Mouse (Mus musculus) limb, embryonic 12.5 days (tissue): Measurements from ENCODE around the gene Dhx15. TPM values are rescaled to one million over a fixed set of nuclear protein-coding genes. Genes with fewer than 3 reads are reported as not detected.
"Not testable (repeated sequence)": the region's sequence is repeated elsewhere in the genome, so short reads cannot be mapped to it uniquely, and the experiment has no call there.

Experiments used
- ATAC-seq: fragments of 200-750 bp; cut with Nextera tagmentation; 2 replicates; pipeline ENCODE4 v1.8.0; 2017; ENCODE audit warnings: low read depth, moderate TSS enrichment; ENCODE audit not compliant: insufficient number of reproducible peaks, insufficient read depth, low FRiP score, low TSS enrichment
- H3K27ac ChIP-seq: fragments of 300-500 bp; sonication (generic); 2 replicates; pipeline ENCODE4 v1.5.1; 2016; ENCODE audit warnings: mild to moderate bottlenecking, moderate library complexity
- H3K27me3 ChIP-seq: fragments of 300-500 bp; sonication (generic); 2 replicates; pipeline ENCODE4 v1.6.1; 2016; ENCODE audit warnings: mild to moderate bottlenecking, moderate library complexity
- H3K36me3 ChIP-seq: fragments of 300-500 bp; sonication (generic); 2 replicates; pipeline ENCODE4 v1.6.1; 2016; ENCODE audit warnings: mild to moderate bottlenecking, moderate library complexity
- H3K4me1 ChIP-seq: fragments of 300-500 bp; sonication (generic); replicated peaks from 2 replicates; pipeline ENCODE4 v1.6.1; 2016
- H3K4me2 ChIP-seq: fragments of 300-500 bp; sonication (generic); 2 replicates; pipeline ENCODE4 v1.6.1; 2016; ENCODE audit warnings: mild to moderate bottlenecking, moderate library complexity
- H3K4me3 ChIP-seq: fragments of 300-500 bp; sonication (generic); replicated peaks from 2 replicates; pipeline ENCODE4 v1.5.1; 2016; ENCODE audit warnings: mild to moderate bottlenecking
- H3K9ac ChIP-seq: fragments of 300-500 bp; sonication (generic); replicated peaks from 2 replicates; pipeline ENCODE4 v1.6.1; 2016; ENCODE audit warnings: mild to moderate bottlenecking, moderate library complexity
- H3K9me3 ChIP-seq: fragments of 300-500 bp; sonication (generic); 2 replicates; pipeline ENCODE4 v1.6.1; 2016; ENCODE audit warnings: mild to moderate bottlenecking, moderate library complexity
- WGBS: fragments of 180-500 bp; shearing (Covaris S2); methylation state at CpG from one replicate; pipeline ENCODE4 v1.1.7; 2016; 5-methylcytosine and 5-hydroxymethylcytosine counted together
- polyA plus RNA-seq: library from polyadenylated mRNA; unstranded; fragments of >200 nt; fragmentation: Nextera tagmentation; extraction: Ambion mirVana; gene quantifications from 2 replicates; pipeline ENCODE4 v1.2.1, GENCODE M21; 2016

Gene Dhx15
- polyA plus RNA-seq = 200 and 205 TPM in 2 replicates

DNA sequence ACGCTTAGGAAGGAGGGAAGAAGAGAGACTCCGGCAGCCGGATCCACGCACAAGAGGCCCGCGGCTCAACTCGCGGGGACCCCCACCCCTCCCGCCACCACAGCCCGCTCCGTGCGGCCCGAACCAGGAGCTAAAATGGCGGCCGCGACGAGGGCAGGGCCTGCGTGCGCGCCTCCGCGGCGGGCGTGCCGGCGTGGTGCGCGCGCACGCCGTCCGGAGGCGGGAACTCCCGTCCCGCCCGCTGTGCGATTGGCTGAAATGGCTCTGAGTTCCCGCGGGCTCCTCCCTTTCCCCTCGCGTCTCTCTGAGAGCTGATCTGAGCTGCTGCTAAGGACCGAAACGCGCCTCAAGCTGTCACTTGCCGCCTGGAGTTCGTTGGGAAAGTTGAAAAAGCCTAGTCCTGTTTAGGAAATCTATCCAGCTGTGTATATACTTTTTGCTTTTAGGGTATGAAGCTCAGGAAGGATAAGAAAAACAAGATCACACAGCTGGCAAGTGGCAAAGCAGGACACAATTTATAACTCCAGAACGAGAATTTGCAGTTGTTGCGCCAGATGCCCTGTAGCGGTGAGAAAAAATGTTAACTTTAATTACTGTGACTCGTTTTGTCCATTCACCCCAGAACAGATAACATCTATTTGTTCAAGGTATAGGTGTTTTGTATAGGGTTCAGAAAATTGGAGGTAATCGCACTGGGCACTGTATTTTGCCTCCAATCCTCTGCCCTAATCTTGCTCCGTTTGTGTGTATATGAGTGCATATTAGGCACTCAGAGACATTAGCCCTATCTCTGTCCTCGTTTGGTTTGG lies at the start of gene Dhx15:
Gene Dhx15 (minus strand): TSS at position 144 of the 809 bp plus-strand sequence.
- peak within 1 kb of the TSS; percentile 95 for H3K27ac ChIP-seq
- peak within 1 kb of the TSS; percentile 100 for H3K9ac ChIP-seq
- H3K9me3 ChIP-seq = no peaks in the 10 kb centered on the region
- ATAC-seq = peak; percentile 94
- peak within 1 kb of the TSS; percentile 96 for H3K4me3 ChIP-seq
- peak within 1 kb of the TSS; percentile 84 for H3K4me2 ChIP-seq
- WGBS = 1% methylated on average over 51 of the region's 53 CpGs
- no peaks in the 10 kb centered on the region for H3K36me3 ChIP-seq
- H3K4me1 ChIP-seq = peaks cover 18% of the 10 kb centered on the region
- no peaks in the 10 kb centered on the region for H3K27me3 ChIP-seq

DNA sequence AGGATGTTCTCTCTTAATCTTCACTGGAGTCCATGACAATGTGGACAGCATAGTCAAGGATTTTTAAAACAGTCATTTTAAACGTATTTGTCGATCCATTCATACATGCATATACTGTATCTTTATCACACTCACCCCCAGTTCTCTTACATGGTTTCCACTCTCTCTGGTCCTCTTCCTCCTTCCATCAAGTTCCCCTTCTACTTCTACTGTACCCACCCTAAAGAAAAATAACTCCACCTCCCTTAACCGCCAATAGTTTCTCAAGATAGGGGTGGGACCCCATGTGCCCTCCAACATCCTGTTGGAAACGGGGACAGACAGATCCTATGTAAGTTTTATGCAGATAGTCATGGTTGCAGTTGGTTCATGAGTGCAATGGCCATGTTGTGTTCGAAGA lies 48.6 kb upstream of the Dhx15 start:
- no peak overlapping the region for H3K4me3 ChIP-seq
- whole genome bisulfite sequencing = 88% methylated on average over 5 of the region's 5 CpGs

DNA sequence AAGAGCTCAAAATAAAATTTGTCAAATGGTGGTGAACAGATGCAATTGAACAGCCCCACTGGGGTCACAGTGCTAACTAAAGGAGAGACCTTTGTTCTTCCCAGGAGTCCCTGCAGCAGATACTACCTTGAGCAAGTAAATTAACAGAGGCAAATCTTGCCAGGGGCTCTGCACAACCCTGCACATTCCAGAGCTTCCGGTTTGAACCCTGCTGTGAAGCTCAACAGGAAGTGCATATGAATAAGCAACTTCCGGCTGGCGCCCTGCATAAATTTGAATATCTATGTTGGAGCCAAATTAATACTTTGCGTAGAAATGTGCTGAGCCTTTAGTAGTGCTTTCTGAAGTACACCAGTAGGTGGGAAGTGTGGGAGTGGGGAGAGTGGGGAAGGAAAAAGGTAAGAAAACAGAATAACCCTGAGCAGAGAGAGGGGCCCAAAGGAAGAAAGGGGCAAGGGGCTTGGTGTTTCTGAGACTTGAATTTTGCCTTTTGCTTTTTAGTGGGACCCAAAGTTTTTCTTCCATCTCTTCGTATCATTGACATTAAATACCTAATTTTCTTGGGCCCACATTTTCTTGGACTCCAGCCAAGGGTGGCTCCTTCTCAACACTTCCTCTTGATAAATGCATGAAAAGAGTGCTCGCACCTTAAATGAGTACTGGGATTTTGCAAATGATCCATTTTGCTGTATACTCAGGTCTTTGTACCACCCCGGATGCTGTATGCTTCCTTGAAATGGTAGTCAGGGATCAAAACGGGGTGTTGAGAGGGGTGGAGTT lies 47.8 kb upstream of the Dhx15 start:
- Histone ChIP-seq H3K36me3 (no peaks in the 10 kb centered on the region), H3K4me2 (no peak overlapping the region), H3K4me1 (peaks cover 20% of the 10 kb centered on the region), H3K4me3 (no peak overlapping the region), H3K27me3 (no peaks in the 10 kb centered on the region), H3K27ac (no peak overlapping the region), H3K9me3 (0 out of 2 replicates have a peak, but pooled peaks cover 3% of the 10 kb centered on the region), H3K9ac (no peak overlapping the region)
- ATAC-seq = no peak
- WGBS = 73% methylated on average over 8 of the region's 8 CpGs

More for the DNA sequence above, 48.6 kb upstream of the Dhx15 start:
- 0 out of 2 replicates have a peak, but pooled peaks cover 3% of the 10 kb centered on the region for H3K9me3 ChIP-seq
- H3K4me2 ChIP-seq = no peak overlapping the region
- peaks cover 20% of the 10 kb centered on the region for H3K4me1 ChIP-seq
- no peak overlapping the region for H3K27ac ChIP-seq
- ATAC-seq = no peak
- no peak overlapping the region for H3K9ac ChIP-seq
- no peaks in the 10 kb centered on the region for H3K36me3 ChIP-seq
- no peaks in the 10 kb centered on the region for H3K27me3 ChIP-seq

DNA sequence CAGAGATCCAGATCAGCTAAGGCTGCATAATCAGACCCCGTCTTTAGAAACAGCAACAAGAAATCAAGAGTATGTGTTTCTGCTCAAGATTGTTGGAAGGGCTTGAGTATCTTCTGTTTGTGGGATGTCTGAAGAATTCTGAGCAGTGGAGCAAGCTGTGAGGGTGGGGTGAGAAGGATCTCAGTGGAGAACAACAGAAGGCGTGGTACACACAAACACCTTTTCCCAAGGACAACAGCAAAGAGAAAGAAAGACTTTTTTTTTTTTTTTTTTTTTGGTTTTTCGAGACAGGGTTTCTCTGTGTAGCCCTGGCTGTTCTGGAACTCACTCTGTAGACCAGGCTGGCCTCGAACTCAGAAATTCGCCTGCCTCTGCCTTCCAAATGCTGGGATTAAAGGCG lies 46.3 kb upstream of the Dhx15 start:
- WGBS = 84% methylated on average over 6 of the region's 6 CpGs
- not testable (repeated sequence) for H3K27me3 ChIP-seq, H3K4me3 ChIP-seq, ATAC-seq, H3K4me2 ChIP-seq, H3K9ac ChIP-seq, H3K36me3 ChIP-seq, H3K9me3 ChIP-seq, H3K27ac ChIP-seq
- peaks cover 20% of the 10 kb centered on the region for H3K4me1 ChIP-seq

DNA sequence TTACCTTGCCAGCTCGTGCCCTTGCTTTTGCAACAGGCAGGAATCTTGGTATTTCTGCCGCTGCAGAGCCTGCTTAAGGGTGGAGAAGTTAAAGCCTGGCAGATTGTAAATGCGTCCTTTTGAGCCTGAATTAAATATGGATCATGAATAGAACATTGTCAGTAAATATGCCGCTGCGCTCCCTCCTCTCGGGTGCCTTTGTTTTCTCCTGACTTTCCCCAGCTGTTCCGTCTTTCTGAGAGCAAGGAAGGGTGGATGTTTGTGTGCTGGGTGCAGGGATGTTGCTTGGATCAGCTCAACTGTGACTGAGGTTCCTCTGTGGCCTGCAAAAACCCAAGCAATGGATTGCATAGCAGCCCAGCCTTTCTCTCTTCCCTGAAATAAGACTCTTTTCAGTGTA lies 44.3 kb upstream of the Dhx15 start:
- no peak overlapping the region for H3K9ac ChIP-seq
- 0 out of 2 replicates have a peak, but pooled peaks cover 3% of the 10 kb centered on the region for H3K9me3 ChIP-seq
- no peak overlapping the region for H3K4me3 ChIP-seq
- no peaks in the 10 kb centered on the region for H3K36me3 ChIP-seq
- WGBS = 67% methylated on average over 7 of the region's 7 CpGs
- H3K4me1 ChIP-seq = peaks cover 20% of the 10 kb centered on the region
- no peak overlapping the region for H3K4me2 ChIP-seq
- ATAC-seq = no peak
- no peaks in the 10 kb centered on the region for H3K27me3 ChIP-seq
- no peak overlapping the region for H3K27ac ChIP-seq

DNA sequence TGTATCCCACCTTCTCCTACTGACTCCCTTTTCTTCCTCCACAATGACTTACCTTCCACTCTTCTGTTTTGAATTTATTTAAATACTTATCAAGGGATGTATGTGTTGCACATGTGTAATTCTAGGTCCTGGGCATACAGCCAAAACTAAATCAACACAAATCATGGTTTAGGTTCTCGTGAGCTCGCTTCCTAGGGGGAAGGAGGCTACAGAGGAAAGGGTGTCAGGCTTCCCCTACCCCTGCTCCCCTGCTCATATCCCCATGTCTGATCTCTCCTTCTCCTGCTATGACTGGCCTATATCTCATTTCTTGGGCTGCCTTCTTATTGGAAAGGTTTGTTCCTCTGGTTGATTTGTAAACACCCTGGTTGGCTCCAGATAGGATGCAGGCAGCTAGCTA lies 43.6 kb upstream of the Dhx15 start:
- H3K36me3 ChIP-seq = no peaks in the 10 kb centered on the region
- ATAC-seq = no peak
- no peaks in the 10 kb centered on the region for H3K27me3 ChIP-seq
- H3K9me3 ChIP-seq = 0 out of 2 replicates have a peak, but pooled peaks cover 3% of the 10 kb centered on the region
- H3K4me3 ChIP-seq = no peak overlapping the region
- H3K9ac ChIP-seq = no peak overlapping the region
- WGBS = 51% methylated on average over 2 of the region's 2 CpGs
- no peak overlapping the region for H3K27ac ChIP-seq
- H3K4me1 ChIP-seq = peaks cover 20% of the 10 kb centered on the region
- no peak overlapping the region for H3K4me2 ChIP-seq

DNA sequence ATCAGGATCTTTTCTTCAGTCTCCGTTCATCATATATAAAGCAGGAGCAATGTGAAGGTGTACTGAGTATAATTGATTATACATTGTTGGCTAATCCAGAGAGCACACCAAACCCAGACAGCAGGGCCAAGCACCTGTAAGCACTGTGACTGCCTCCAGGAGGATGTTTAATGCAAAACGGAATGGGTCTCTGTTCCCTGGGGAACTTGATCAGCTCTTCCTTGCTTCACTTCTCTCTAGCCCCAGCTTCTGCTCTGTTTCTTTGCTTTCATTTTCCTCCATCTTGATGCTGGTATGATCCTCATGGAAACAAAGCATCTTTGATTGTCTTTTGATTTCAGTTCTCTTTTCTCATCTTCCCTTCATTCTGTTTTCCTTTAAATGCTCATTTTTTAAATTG lies 42.3 kb upstream of the Dhx15 start:
- Histone ChIP-seq H3K9me3 (0 out of 2 replicates have a peak, but pooled peaks cover 3% of the 10 kb centered on the region), H3K36me3 (no peaks in the 10 kb centered on the region), H3K27me3 (no peaks in the 10 kb centered on the region), H3K9ac (no peak overlapping the region), H3K4me1 (peaks cover 13% of the 10 kb centered on the region), H3K27ac (no peak overlapping the region), H3K4me3 (no peak overlapping the region), H3K4me2 (no peak overlapping the region)
- no peak for ATAC-seq
- WGBS = 74% methylated on average over 2 of the region's 2 CpGs

DNA sequence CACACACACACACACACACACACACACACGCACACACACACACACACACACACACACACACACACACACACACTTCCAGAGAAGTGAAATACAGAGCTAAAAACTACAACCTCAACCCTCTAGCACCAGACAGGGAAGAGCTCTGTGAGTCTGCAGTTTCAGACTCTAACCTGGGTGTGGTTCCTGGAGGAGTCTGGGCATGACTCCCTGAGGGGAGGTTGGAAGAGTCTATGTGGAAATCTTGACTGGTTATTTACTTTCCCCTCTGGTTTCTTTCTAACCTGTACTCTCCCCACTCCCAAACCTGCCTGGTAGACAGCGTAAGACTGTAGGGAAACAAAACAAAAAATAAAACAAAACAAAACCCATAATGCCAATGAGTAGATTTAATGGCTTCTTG lies 41.9 kb upstream of the Dhx15 start:
- Histone ChIP-seq H3K27me3 (no peaks in the 10 kb centered on the region), H3K4me1 (peaks cover 9% of the 10 kb centered on the region; the same call in 1 of the 2 replicates), H3K4me2 (no peak overlapping the region), H3K36me3 (no peaks in the 10 kb centered on the region), H3K4me3 (no peak overlapping the region), H3K9ac (no peak overlapping the region), H3K27ac (no peak overlapping the region), H3K9me3 (0 out of 2 replicates have a peak, but pooled peaks cover 3% of the 10 kb centered on the region)
- ATAC-seq = no peak
- WGBS = 91% methylated on average over 1 of the region's 2 CpGs

DNA sequence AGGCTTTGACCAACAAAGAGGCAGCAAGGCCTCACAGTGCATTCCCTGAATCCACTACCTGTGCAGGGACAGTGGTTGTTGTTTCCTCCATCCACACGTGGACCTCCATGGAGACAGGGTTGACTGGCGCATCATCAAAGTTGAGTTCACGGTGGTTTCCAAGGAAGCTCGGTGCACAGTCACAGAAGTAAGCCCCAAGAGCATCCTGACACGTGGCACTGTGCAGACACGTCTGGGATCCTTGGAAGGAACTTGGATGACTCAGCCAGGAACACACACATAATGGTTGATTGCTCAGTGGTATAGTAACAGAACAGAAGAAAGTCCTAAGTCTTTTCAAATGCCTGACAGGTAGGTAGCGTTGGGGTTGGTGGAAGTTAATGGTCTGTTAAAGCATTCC lies 40.2 kb upstream of the Dhx15 start:
- Histone ChIP-seq H3K4me2 (no peak overlapping the region), H3K9ac (no peak overlapping the region), H3K36me3 (no peaks in the 10 kb centered on the region), H3K4me1 (peaks cover 9% of the 10 kb centered on the region; the same call in 1 of the 2 replicates), H3K27me3 (no peaks in the 10 kb centered on the region), H3K27ac (no peak overlapping the region), H3K4me3 (no peak overlapping the region), H3K9me3 (0 out of 2 replicates have a peak, but pooled peaks cover 3% of the 10 kb centered on the region)
- ATAC-seq = no peak
- WGBS = 86% methylated on average over 7 of the region's 7 CpGs

DNA sequence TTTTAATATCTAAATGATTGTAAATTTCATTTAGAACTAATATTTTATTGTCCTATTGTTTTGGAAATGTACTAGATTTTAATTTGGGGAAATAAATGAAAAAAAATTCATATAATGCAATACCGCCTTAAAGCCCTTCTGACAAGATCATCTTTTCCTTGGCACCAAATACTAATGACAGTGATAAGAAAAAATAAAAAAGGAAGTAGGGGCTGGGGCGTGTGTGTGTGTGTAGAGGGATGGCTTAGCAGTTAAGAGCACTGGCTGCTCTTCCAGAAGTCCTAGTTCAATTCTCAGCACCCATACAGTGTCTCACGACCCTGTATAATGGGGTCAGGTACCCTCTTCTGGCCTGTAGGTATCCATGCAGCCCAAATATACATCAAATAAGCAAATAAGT lies 36.4 kb upstream of the Dhx15 start:
- ATAC-seq = no peak
- Histone ChIP-seq H3K4me3 (no peak overlapping the region), H3K27me3 (no peaks in the 10 kb centered on the region), H3K4me1 (no peaks in the 10 kb centered on the region), H3K36me3 (no peaks in the 10 kb centered on the region), H3K9me3 (no peaks in the 10 kb centered on the region), H3K9ac (no peak overlapping the region), H3K4me2 (no peak overlapping the region), H3K27ac (no peak overlapping the region)
- 82% methylated on average over 3 of the region's 3 CpGs for WGBS

DNA sequence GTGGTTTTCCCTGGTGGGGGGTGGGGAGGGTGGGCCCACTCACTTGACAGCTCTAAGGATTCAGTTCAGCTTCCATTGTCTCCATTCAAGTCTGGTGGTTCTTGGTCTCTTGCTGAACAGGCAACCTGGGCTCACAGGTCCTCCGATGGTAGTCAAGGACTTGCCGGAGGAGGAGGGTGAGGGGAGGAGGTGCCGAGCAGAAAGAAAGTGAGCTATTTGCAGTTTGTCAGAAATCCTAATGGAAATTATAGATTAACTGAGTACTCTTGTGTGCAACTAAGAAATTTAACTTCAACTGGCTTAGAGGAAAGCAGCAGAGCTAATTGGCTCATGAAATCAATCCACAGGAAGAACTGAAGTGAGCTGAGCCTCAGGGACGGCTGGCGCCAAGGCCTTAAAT lies 31.3 kb upstream of the Dhx15 start:
- WGBS = 84% methylated on average over 5 of the region's 5 CpGs
- H3K4me1 ChIP-seq = peaks cover 23% of the 10 kb centered on the region
- H3K27me3 ChIP-seq = no peaks in the 10 kb centered on the region
- no peaks in the 10 kb centered on the region for H3K36me3 ChIP-seq
- H3K9ac ChIP-seq = no peak overlapping the region
- ATAC-seq = no peak
- H3K4me3 ChIP-seq = no peak overlapping the region
- no peak overlapping the region for H3K4me2 ChIP-seq
- H3K27ac ChIP-seq = no peak overlapping the region
- H3K9me3 ChIP-seq = no peaks in the 10 kb centered on the region
